Mouse (Mus musculus) effector memory CD4-positive, alpha-beta T cell, adult 7 months (primary cell): ENCODE results near the gene Fam83e. TPM values are rescaled to one million over a fixed set of nuclear protein-coding genes. Genes with fewer than 3 reads are reported as not detected.

Experiments used
- polyA plus RNA-seq: library from polyadenylated mRNA; unstranded; fragments of 100-300 nt; shearing (Covaris generic); gene quantifications from one replicate; pipeline ENCODE4 v1.2.1, GENCODE M21; 2017

Fam83e gene
- polyA plus RNA-seq, result 0.57 TPM

DNA sequence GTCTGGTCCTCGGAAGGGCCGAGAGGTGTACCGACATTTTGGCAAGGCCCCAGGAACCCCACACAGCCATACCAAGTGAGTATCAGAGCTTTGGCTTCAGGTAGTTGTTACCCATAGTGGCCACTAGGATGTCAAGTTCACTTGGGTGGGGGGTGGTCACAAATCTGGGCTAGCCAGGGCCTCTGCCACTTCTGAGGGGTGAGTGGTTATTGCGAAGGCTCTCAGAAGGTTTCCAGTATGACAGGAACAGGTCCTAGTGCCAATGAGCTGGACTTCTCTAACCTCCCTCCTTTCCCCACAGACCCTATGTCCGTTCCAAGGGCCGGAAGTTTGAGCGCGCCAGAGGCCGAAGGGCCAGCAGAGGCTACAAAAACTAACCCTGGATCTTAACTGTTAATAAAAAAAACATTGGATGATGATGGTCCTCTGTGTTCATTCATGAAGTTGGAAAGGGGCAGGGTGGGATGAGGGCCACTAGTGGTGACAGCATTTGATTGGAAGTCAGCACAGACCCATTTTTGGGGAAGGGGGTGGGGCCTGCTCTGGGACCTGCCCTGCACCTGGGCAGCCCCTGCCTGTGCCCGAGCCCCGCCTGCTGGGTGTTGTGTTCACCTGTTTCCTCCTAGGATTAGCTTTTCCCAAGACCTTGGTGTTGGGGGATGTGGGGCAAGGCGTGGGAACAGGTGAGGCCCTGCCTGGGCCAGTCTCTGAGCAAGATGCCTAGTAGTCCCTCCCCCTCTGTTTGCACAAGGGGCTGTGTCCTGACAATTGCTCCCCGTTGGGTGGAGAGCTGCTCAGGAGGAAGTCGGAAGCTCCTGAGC, at the start of gene Fam83e:
Gene Fam83e, plus strand, starts transcription at position 800 of the 821 bp plus-strand sequence.

GRCm38 (mm10) chr7:45683396-45684050, 37.5 kb upstream of the Fam83e start, which contains the start of gene Ntn5:
Gene Ntn5, plus strand, starts transcription at chr7:45684022.

DNA sequence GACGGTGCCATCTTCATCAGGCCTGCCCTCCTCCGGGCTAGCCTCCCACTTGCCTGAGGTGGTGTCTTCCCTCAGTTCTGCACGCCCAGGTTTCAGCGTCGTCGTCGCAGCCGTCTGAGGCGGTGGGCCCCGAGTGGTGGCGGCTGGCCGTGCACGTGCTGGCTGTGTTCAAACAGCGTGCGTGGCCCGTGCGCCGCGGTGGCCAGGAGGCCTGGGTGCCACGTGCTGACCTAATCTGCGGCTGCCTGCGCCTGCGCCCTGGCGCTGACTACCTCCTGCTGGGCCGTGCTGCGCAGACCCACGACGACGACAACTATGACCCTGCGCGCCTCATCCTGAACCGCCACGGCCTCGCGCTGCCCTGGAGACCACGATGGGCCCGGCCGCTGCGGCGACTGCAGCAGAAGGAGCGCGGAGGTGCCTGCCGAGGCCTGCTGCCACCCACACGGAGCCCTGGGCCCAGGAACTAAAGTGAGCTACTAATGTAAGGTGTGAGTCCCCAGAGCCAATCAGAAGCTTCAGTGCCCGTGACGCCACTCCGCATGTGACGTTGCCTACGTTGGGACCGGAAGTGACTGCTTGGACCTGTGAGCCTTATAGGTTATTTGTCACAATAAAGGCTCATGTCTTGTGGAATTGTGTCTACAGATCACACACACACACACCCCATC, 27.0 kb upstream of the Fam83e start, which contains the start of gene Sec1:
Gene Sec1, minus strand, starts transcription at position 482 of the 671 bp plus-strand sequence.

GRCm38 (mm10) chr7:45699523-45700141, 21.4 kb upstream of the Fam83e start, which contains the start of gene Car11:
Gene Car11, plus strand, starts transcription at chr7:45699843.

GRCm38 (mm10) chr7:45704730-45705442, 16.1 kb upstream of the Fam83e start, which contains the start of gene Dbp:
Gene Dbp, plus strand, starts transcription at chr7:45705088.

DNA sequence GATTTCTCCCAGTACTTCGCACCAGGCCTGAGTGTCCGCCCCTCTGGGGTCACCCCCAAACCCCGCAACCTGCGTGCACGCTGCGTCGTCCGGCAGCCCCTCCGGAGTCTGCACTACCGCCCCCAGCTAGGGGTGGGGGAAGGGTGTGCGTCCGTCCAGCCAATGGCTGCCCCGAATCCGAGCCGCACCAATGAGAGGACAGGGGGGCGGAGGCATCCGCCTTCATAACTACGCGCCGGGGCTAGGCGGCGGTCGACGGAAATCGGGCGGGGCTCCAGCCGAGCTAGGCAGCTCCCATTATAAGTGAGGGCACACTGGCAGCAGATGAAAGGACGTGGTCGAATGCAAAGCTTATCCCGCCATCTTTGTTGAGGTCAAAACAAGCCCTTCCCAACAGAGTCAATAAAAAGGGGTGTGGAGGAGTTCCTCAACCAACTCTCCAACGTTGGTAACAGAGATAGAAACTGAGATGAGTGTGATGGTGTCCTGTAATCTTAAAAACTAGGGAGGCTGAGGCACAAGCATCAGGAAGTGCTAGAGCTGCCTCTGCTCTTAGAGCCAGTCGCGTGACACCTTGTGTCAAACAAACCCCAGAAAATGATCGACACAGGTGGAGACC, 5.8 kb upstream of the Fam83e start, which contains the start of gene Rpl18:
Gene Rpl18, plus strand, starts transcription at position 368 of the 619 bp plus-strand sequence.

GRCm38 (mm10) chr7:45717918-45718297, 3.1 kb upstream of the Fam83e start, which contains the start of gene Sphk2:
Gene Sphk2, minus strand, starts transcription at chr7:45718002.

GRCm38 (mm10) chr7:45725713-45726112, 4.7 kb downstream of the Fam83e start, which contains the start of gene Spaca4:
Gene Spaca4, minus strand, starts transcription at chr7:45725813.

Other genes starting within 250 kb of the Fam83e start
- gene Tulp2, start 239.3 kb upstream of the Fam83e start, polyA plus RNA-seq, result 1.3 TPM
- 0.89 TPM for gene Gm45808, start 234.4 kb upstream of the Fam83e start, polyA plus RNA-seq
- 0.80 TPM for gene Dhdh, start 232.4 kb upstream of the Fam83e start, polyA plus RNA-seq
- gene Nucb1, start 210.8 kb upstream of the Fam83e start, polyA plus RNA-seq, result 218 TPM
- 751 TPM for gene Ppp1r15a, start 194.9 kb upstream of the Fam83e start, polyA plus RNA-seq
- gene Plekha4, start 194.9 kb upstream of the Fam83e start, polyA plus RNA-seq, result 1.3 TPM
- gene Hsd17b14, start 166.3 kb upstream of the Fam83e start, polyA plus RNA-seq, result 2.0 TPM
- 38.0 TPM for gene Bcat2, start 151.1 kb upstream of the Fam83e start, polyA plus RNA-seq
- not detected for gene Fgf21, start 105.7 kb upstream of the Fam83e start, polyA plus RNA-seq
- 1.2 TPM for gene Fut1, start 103.9 kb upstream of the Fam83e start, polyA plus RNA-seq
- not detected for gene Izumo1, start 99.4 kb upstream of the Fam83e start, polyA plus RNA-seq
- not detected for gene Rasip1, start 93.7 kb upstream of the Fam83e start, polyA plus RNA-seq
- 1.1 TPM for gene Mamstr, start 81.2 kb upstream of the Fam83e start, polyA plus RNA-seq
- 0.89 TPM for gene Fut2, start 54.8 kb upstream of the Fam83e start, polyA plus RNA-seq
- gene Ntn5, start 37.2 kb upstream of the Fam83e start, polyA plus RNA-seq, result not detected
- not detected for gene Sec1, start 26.8 kb upstream of the Fam83e start, polyA plus RNA-seq
- gene Car11, start 21.4 kb upstream of the Fam83e start, polyA plus RNA-seq, result 1.3 TPM
- gene Dbp, start 16.1 kb upstream of the Fam83e start, polyA plus RNA-seq, result 7.4 TPM
- 1,531 TPM for gene Rpl18, start 5.8 kb upstream of the Fam83e start, polyA plus RNA-seq
- gene Sphk2, start 3.2 kb upstream of the Fam83e start, polyA plus RNA-seq, result 17.9 TPM
- not detected for gene Spaca4, start 4.6 kb downstream of the Fam83e start, polyA plus RNA-seq
- 0.13 TPM for gene Lmtk3, start 62.5 kb downstream of the Fam83e start, polyA plus RNA-seq
- gene Sult2b1, start 63.5 kb downstream of the Fam83e start, polyA plus RNA-seq, result 13.1 TPM
- gene Cyth2, start 93.4 kb downstream of the Fam83e start, polyA plus RNA-seq, result 153 TPM
- gene Kcnj14, start 103.6 kb downstream of the Fam83e start, polyA plus RNA-seq, result 0.46 TPM
- gene Grwd1, start 109.7 kb downstream of the Fam83e start, polyA plus RNA-seq, result 34.7 TPM
- 55.4 TPM for gene Kdelr1, start 151.6 kb downstream of the Fam83e start, polyA plus RNA-seq
- gene Grin2d, start 157.2 kb downstream of the Fam83e start, polyA plus RNA-seq, result 0.84 TPM
- not detected for gene Syngr4, start 175.5 kb downstream of the Fam83e start, polyA plus RNA-seq
- 3.7 TPM for gene Tmem143, start 175.7 kb downstream of the Fam83e start, polyA plus RNA-seq
- 436 TPM for gene Emp3, start 200.2 kb downstream of the Fam83e start, polyA plus RNA-seq
- 1.2 TPM for gene Ccdc114, start 202.9 kb downstream of the Fam83e start, polyA plus RNA-seq